Comparison of ENCODE assay signal across 26 mouse cellular contexts in genomic region chr9:96371075-96371474, GRCm38 (mm10). TPM values are rescaled to one million over a fixed set of nuclear protein-coding genes. Genes with fewer than 3 reads are reported as not detected.
DNase-seq lines count a peak whose midpoint lies in the region; ATAC-seq and TF ChIP-seq lines count a peak whose summit lies in the region.
"Had no signal": no experiment of that assay in that cellular context is flagged by ENCODE, and none has a peak within 500 bp of the region (broad histone marks: within the 10 kb centered on the region; RNA-seq: fewer than 3 reads in every experiment).

No protein-coding gene starts in this region.

- no peak overlapping the region for H3K4me2 ChIP-seq in lung, embryonic 16.5 days (ENCODE audit: low read depth, low read length)
- H3K4me2 ChIP-seq: embryonic facial prominence, embryonic 12.5 days; forebrain, embryonic 13.5 days; heart, embryonic 13.5 days; hindbrain, embryonic 13.5 days had no signal

- no peak overlapping the region for H3K4me3 ChIP-seq in kidney, adult 2 months (ENCODE audit: insufficient read depth, low read depth, low read length)
- H3K4me3 ChIP-seq in lung, embryonic 16.5 days (ENCODE audit: low read length) = no peak overlapping the region
- no peak overlapping the region for H3K4me3 ChIP-seq in embryonic fibroblast, embryonic 13.5 days (ENCODE audit: insufficient read depth, low read length)
- H3K4me3 ChIP-seq: embryonic facial prominence, embryonic 12.5 days; forebrain, embryonic 10.5 days; forebrain, embryonic 13.5 days; heart, adult 2 months; heart, embryonic 10.5 days; heart, embryonic 13.5 days; hindbrain, embryonic 10.5 days; hindbrain, embryonic 13.5 days had no signal

- no peak for TF ChIP-seq CTCF in kidney, adult 2 months (conservative IDR thresholded peaks at IDR 0.05; ENCODE audit: insufficient read depth, insufficient read length, low read depth, low read length)
- TF ChIP-seq CTCF in embryonic fibroblast, embryonic 13.5 days (IDR thresholded peaks at IDR 0.05; ENCODE audit: borderline replicate concordance, insufficient read depth, low read length) = no peak

- H3K27ac ChIP-seq in kidney, adult 2 months (ENCODE audit: insufficient read depth, low read depth, low read length) = peak overlapping the region; percentile 50
- no peak overlapping the region for H3K27ac ChIP-seq in lung, embryonic 16.5 days (ENCODE audit: low read length)
- peak overlapping the region; percentile 65 for H3K27ac ChIP-seq in embryonic fibroblast, embryonic 13.5 days (ENCODE audit: insufficient read depth, low read length)
- H3K27ac ChIP-seq: embryonic facial prominence, embryonic 12.5 days; forebrain, embryonic 10.5 days; forebrain, embryonic 13.5 days; heart, adult 2 months; heart, embryonic 10.5 days; heart, embryonic 13.5 days; hindbrain, embryonic 10.5 days; hindbrain, embryonic 13.5 days had no signal

- TF ChIP-seq POLR2A in kidney, adult 2 months (IDR thresholded peaks at IDR 0.05; ENCODE audit: low read depth, low read length) = no peak
- TF ChIP-seq POLR2A in embryonic fibroblast, embryonic 13.5 days (IDR thresholded peaks at IDR 0.05; ENCODE audit: low read depth, low read length) = no peak

- peak; percentile 6 for DNase-seq in kidney, adult 2 months
- DNase-seq in kidney, postnatal 14 days = no peak
- no peak for DNase-seq in lung, postnatal 36 days
- DNase-seq in 3T3-L1 (ENCODE audit: low read depth, low spot score) = peak; percentile 46
- DNase-seq: adrenal gland, adult 8-10 months; adrenal gland, postnatal 25 days; cerebellum, adult 11-12 months; cerebellum, adult 8-10 months; cerebellum, postnatal 10 days; cerebellum, postnatal 36 days; gastrocnemius, postnatal 10 days; gastrocnemius, postnatal 36 days; heart, adult 2 months; heart, postnatal 36 days had no signal

- no peak overlapping the region for H3K9ac ChIP-seq in lung, embryonic 16.5 days (ENCODE audit: low read length)
- H3K9ac ChIP-seq: embryonic facial prominence, embryonic 12.5 days; forebrain, embryonic 13.5 days; heart, embryonic 13.5 days; hindbrain, embryonic 13.5 days had no signal

- H3K4me1 ChIP-seq in kidney, adult 2 months (ENCODE audit: control insufficient read depth, insufficient read depth, low read length) = peaks cover 5% of the 10 kb centered on the region; the same call in 1 of the 2 replicates
- no peaks in the 10 kb centered on the region for H3K4me1 ChIP-seq in lung, embryonic 16.5 days (replicated peaks; ENCODE audit: control insufficient read depth, insufficient read depth, low read length)
- peaks cover 8% of the 10 kb centered on the region for H3K4me1 ChIP-seq in embryonic fibroblast, embryonic 13.5 days (ENCODE audit: control insufficient read depth, insufficient read depth, low read length)
- H3K4me1 ChIP-seq: embryonic facial prominence, embryonic 12.5 days; forebrain, embryonic 13.5 days; hindbrain, embryonic 10.5 days; hindbrain, embryonic 13.5 days had no signal

- no peaks in the 10 kb centered on the region for H3K36me3 ChIP-seq in kidney, adult 2 months (ENCODE audit: control insufficient read depth, insufficient read depth, low read length)
- no peaks in the 10 kb centered on the region for H3K36me3 ChIP-seq in lung, embryonic 16.5 days (ENCODE audit: control insufficient read depth, insufficient read depth, low read length)
- H3K36me3 ChIP-seq: embryonic facial prominence, embryonic 12.5 days; forebrain, embryonic 10.5 days; heart, embryonic 10.5 days; heart, embryonic 13.5 days; hindbrain, embryonic 10.5 days; hindbrain, embryonic 13.5 days had no signal

- peak; percentile 38; the same call in 1 of the 2 replicates for ATAC-seq in lung, embryonic 16.5 days (ENCODE audit: low read depth)
- ATAC-seq: activated CD4-positive, CD25-positive, alpha-beta regulatory T cell, adult 4 months; forebrain, embryonic 13.5 days; forebrain, embryonic 16.5 days; hindbrain, embryonic 16.5 days had no signal

- WGBS in kidney, adult 2 months = 57% methylated on average over 5 of the region's 5 CpGs
- WGBS in lung, embryonic 16.5 days = 62% methylated on average over 5 of the region's 5 CpGs

- no peaks in the 10 kb centered on the region for H3K9me3 ChIP-seq in lung, embryonic 16.5 days (ENCODE audit: control insufficient read depth, low read length)
- H3K9me3 ChIP-seq: embryonic facial prominence, embryonic 12.5 days; forebrain, embryonic 10.5 days; forebrain, embryonic 13.5 days; heart, embryonic 10.5 days; heart, embryonic 13.5 days; hindbrain, embryonic 10.5 days; hindbrain, embryonic 13.5 days had no signal

- H3K27me3 ChIP-seq in kidney, adult 2 months (replicated peaks; ENCODE audit: control insufficient read depth, insufficient read depth, low read length) = no peaks in the 10 kb centered on the region
- H3K27me3 ChIP-seq in lung, embryonic 16.5 days (ENCODE audit: control insufficient read depth, insufficient read depth, low read depth, low read length) = no peaks in the 10 kb centered on the region
- H3K27me3 ChIP-seq: embryonic facial prominence, embryonic 12.5 days; forebrain, embryonic 13.5 days; heart, embryonic 13.5 days; hindbrain, embryonic 13.5 days had no signal

RNA-seq across cellular contexts. Expression of gene Atp1b3, which starts 6.8 kb away (rescaled TPM):
- polyA plus RNA-seq in kidney, adult 2 months (2012; rRNA removed) = 64.4 and 71.0 TPM in 2 replicates
- 177 and 188 TPM in 2 replicates for polyA plus RNA-seq in lung, embryonic 16.5 days (2015; fragmentation: Nextera tagmentation; extraction: Ambion mirVana)
- 102 and 128 TPM in 2 replicates for polyA plus RNA-seq in embryonic fibroblast, embryonic 13.5 days (2011; ENCODE audit: insufficient read length, low read depth, missing spikeins)

Comparison
In these comparisons a context has a peak if more than half of its experiments do, and no peak if none do; other contexts are left out.
1. DNase-seq: peak in kidney, adult 2 months (single experiment) and 3T3-L1 (single experiment); none in kidney, postnatal 14 days (single experiment) and lung, postnatal 36 days (single experiment).